Mouse (Mus musculus): ENCODE measurements around the gene Stoml3. TPM values are rescaled to one million over a fixed set of nuclear protein-coding genes. Genes with fewer than 3 reads are reported as not detected.

The Stoml3 gene
- polyA plus RNA-seq, 1 experiment: not detected

- no peak overlapping the region for H3K27ac ChIP-seq (replicated peaks; ENCODE audit: low read depth, low read length)
- H3K4me3 ChIP-seq (ENCODE audit: insufficient read depth, low read depth, low read length): no peak overlapping the region
- H3K4me1 ChIP-seq (ENCODE audit: control insufficient read depth, insufficient read depth, insufficient read length, low read length): no peaks in the 10 kb centered on the region
Observed at GRCm38 (mm10) chr3:53514221-53515065, 26.0 kb downstream of the Stoml3 start.

GRCm38 (mm10) chr3:53522794-53523193 lies 34.3 kb downstream of the Stoml3 start:
- Histone ChIP-seq H3K4me1 (ENCODE audit: control insufficient read depth, insufficient read depth, insufficient read length, low read length) (no peaks in the 10 kb centered on the region), H3K27ac (replicated peaks; ENCODE audit: low read depth, low read length) (no peak overlapping the region), H3K4me3 (ENCODE audit: insufficient read depth, low read depth, low read length) (no peak overlapping the region)

DNA sequence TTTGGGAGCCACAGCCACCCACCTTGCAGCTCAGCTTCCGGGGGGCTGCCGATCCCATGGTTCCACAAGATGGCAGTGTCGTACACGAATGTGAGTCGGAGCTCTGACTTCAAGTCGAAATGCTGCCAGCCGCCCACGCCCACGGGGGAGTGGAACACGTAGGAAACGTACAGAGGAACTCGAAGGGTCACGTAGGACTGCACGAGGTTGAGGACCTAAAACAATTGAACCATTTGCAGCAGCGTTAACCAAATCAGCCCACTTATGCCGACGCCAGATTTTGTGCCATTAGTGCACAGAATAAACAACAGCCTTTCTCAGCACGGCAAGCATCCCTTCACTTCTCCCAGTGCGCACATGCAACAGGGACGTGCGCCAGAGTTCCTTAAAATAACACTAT lies 37.3 kb downstream of the Stoml3 start:
- Histone ChIP-seq H3K4me3 (ENCODE audit: insufficient read depth, low read depth, low read length) (no peak overlapping the region), H3K4me1 (ENCODE audit: control insufficient read depth, insufficient read depth, insufficient read length, low read length) (no peaks in the 10 kb centered on the region), H3K27ac (replicated peaks; ENCODE audit: low read depth, low read length) (no peak overlapping the region)

GRCm38 (mm10) chr3:53530305-53530704 lies 41.9 kb downstream of the Stoml3 start:
- Histone ChIP-seq H3K4me3 (ENCODE audit: insufficient read depth, low read depth, low read length) (no peak overlapping the region), H3K27ac (replicated peaks; ENCODE audit: low read depth, low read length) (no peak overlapping the region), H3K4me1 (ENCODE audit: control insufficient read depth, insufficient read depth, insufficient read length, low read length) (no peaks in the 10 kb centered on the region)

DNA sequence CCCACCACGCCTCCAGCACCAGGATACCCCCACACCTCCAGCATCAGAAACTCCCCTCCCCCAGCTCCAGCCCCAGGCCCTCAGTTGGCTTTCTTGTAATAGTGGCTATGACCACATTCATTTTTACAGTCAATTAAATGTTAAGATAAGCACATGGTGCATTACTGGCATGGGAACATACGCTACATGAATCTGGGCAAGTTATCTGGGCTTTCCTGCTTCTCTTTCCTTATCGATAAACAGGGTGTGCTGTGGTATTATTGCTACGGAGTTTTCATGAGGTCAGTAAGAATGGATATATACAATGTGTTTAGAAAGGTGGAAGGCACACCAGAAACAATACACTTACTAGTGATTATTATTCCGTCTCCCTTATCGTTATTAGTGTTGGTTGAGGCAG lies 43.6 kb downstream of the Stoml3 start:
- no peaks in the 10 kb centered on the region for H3K4me1 ChIP-seq (ENCODE audit: control insufficient read depth, insufficient read depth, insufficient read length, low read length)
- no peak overlapping the region for H3K27ac ChIP-seq (replicated peaks; ENCODE audit: low read depth, low read length)
- H3K4me3 ChIP-seq (ENCODE audit: insufficient read depth, low read depth, low read length): no peak overlapping the region

- H3K4me1 ChIP-seq (ENCODE audit: control insufficient read depth, insufficient read depth, insufficient read length, low read length): no peaks in the 10 kb centered on the region
- no peak overlapping the region for H3K27ac ChIP-seq (replicated peaks; ENCODE audit: low read depth, low read length)
- H3K4me3 ChIP-seq (ENCODE audit: insufficient read depth, low read depth, low read length): no peak overlapping the region
Observed at GRCm38 (mm10) chr3:53552691-53553090, 64.2 kb downstream of the Stoml3 start.

- H3K4me1 ChIP-seq (ENCODE audit: control insufficient read depth, insufficient read depth, insufficient read length, low read length): no peaks in the 10 kb centered on the region
- no peak overlapping the region for H3K27ac ChIP-seq (replicated peaks; ENCODE audit: low read depth, low read length)
- no peak overlapping the region for H3K4me3 ChIP-seq (ENCODE audit: insufficient read depth, low read depth, low read length)
Observed at GRCm38 (mm10) chr3:53555031-53555952, 66.8 kb downstream of the Stoml3 start.

DNA sequence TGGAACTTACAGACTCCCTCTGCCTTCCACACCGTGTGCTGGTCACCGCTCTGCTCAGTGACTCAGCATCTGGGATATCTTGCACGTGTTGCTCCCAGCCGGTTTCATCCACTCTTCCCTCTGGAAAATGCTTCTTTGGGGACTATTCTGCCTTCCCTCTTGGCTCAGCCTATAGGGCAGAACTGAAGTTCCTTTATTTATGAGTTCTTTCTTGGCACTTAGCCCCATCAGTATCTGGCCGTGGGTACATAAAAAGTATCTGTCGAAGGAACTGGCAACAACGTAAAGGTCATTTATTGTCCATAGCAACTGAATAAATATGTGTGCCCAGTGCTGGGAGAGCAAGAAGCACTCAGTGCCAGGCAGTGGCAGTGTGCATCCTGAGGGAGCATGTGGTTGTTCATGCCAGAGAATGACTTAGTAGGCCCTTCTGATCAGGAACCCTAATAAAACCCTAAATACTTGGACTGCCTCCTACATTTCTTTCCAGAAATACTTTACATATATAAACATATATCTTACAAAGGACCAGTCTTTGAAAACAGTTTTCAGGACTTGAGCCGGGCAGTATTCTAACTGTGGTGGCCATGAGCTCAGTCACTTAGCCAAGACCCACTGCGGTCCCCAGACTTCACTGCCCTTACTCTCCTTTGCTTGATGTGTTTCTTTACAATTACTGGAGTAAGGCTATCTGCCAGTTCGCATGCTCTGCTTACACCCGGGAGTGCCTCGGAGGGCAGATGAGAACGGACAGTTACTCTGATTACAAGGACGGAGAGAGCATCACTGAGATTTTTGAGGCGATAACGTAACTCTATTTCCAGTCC lies 69.1 kb downstream of the Stoml3 start:
- Histone ChIP-seq H3K27ac (replicated peaks; ENCODE audit: low read depth, low read length) (no peak overlapping the region), H3K4me3 (ENCODE audit: insufficient read depth, low read depth, low read length) (no peak overlapping the region), H3K4me1 (ENCODE audit: control insufficient read depth, insufficient read depth, insufficient read length, low read length) (no peaks in the 10 kb centered on the region)

Other genes starting within 250 kb of the Stoml3 start
- 6.9 and 7.0 TPM in 2 replicates for gene Nhlrc3, start 25.3 kb upstream of the Stoml3 start, polyA plus RNA-seq (2012; ENCODE audit: insufficient read depth, insufficient read length, missing spikeins)
- 4.5 and 7.4 TPM in 2 replicates for gene Proser1, start 25.0 kb upstream of the Stoml3 start, polyA plus RNA-seq (2012; ENCODE audit: insufficient read depth, insufficient read length, missing spikeins)
- not detected in 2 replicates for gene Frem2, start 168.7 kb downstream of the Stoml3 start, polyA plus RNA-seq (2012; ENCODE audit: insufficient read depth, insufficient read length, missing spikeins)

Measured in brown adipose tissue, adult 24 weeks (tissue).